Mouse (Mus musculus) frontal cortex, adult (tissue): ENCODE results near the gene Nfu1.
"Not testable (repeated sequence)": the region's sequence is repeated elsewhere in the genome, so short reads cannot be mapped to it uniquely, and the experiment has no call there.

Experiments used
- ATAC-seq: cut with Nextera tagmentation; 2 replicates; pipeline ENCODE4 v1.9.2; 2017; ENCODE audit warnings: mild to moderate bottlenecking, moderate library complexity, mixed read lengths; ENCODE audit not compliant: low TSS enrichment

Nfu1 gene

DNA sequence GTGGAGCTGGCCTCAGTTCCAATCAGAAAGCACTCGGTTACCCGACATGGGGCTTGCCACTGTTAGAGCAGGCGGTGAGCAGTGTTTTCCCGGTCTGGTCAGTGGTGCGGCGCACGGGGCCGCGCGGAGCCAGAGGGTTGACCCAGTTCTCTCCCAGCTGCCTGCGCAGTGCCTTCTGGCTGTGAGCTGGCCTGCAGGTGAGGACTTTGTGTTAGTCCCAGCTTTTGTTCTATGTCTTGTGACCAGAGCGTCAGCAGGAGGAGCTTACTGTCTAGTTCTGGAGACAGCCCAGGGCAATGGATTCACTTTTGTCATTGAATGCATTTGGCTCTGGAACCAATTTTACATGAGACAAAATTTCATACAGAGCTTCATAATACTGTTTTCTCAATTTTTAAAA is 12.8 kb downstream of the Nfu1 start:
- ATAC-seq: no peak

DNA sequence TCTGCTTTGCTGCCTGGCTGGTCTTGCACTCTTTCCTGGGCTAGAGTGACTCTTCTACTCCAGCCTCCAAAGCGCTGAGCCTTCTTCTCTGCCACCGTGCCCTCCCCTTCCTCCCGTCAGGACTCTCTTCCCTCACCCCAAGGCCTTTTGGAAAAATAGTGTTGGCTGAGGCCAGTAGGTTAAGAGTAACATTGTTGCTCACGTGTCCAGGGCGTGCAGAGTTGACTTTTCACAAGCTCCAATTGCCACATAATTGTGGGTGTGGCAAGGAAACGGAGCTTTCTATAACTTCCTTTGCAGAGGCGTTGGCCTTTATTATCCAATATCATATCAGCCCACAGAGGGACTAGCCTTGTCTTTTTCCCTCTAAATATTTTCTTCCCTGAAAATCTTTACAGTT is 17.9 kb downstream of the Nfu1 start:
- ATAC-seq: no peak

DNA sequence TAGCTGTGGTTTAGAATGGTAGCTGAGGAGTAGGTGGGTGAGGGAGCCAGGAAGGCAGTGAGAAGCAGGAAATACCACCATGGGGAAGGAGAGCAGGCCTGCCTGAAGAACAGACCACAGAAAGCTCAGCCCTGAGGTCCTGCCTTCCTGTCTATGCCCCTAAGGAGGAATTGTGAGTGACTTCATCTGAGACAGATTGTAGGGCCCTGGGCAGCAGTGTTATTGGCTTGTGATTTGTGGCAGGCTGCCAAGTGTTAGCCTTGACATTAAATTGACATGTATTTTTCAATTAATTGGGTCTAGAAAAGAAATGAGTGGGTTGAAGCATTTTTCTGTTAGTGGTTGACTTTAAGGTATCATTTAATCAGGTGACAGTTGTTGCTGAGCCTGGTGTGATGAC is 19.8 kb downstream of the Nfu1 start:
- ATAC-seq: no peak

DNA sequence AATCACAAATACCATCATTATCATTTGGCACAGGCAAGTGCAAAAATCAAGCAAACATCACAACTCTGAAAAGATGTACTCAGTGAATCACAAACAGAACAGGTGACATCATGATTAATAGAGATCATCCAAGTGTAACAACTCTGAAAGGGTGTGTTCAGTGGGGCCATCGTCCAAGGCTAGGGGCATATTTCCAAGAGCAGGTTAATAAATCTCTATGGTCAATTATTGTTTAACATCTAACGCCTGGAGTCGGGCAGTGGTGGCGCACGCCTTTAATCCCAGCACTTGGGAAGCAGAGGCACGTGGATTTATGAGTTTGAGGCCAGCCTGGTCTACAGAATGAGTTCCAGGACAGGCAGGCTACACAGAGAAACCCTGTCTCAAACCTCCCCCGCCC is 22.3 kb downstream of the Nfu1 start:
- not testable (repeated sequence) for ATAC-seq

DNA sequence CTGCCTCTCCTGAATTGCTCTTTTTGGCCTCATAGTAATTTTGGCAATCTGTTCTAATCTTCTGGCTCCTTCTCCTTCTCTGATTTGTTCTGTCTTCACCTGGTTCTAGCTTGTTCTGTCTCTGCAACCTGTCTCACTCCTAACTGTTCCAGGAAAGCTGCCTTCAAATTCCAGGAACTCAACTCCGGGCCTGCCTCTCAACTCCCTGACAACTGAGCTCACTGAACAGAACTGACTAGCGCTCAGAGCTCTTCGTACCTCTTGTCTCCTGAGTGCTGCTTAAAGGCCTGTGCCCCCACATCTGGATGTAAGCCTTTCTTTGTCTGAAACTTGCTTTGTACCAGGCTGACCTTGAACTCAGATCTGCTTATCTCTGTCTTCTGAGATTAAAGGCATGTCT is 23.4 kb downstream of the Nfu1 start:
- no peak for ATAC-seq

DNA sequence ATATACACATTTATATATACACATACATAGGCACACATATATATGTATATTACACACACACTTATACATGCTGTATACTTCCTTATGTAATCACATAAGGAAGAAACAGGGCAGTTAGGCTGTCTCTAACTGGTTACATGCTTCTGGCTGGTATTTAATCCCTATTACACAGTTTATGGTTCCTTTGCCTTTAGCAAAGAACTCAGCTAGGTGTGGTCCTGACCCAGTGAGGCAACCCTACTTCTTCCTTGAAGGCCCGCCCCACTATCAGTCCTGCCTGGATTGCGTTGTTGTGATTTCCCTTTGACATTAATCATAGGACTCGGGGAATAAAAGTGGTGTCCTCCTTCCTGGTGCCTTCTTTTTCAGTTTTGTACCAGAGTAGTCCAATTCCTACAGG is 25.4 kb downstream of the Nfu1 start:
- no peak for ATAC-seq

DNA sequence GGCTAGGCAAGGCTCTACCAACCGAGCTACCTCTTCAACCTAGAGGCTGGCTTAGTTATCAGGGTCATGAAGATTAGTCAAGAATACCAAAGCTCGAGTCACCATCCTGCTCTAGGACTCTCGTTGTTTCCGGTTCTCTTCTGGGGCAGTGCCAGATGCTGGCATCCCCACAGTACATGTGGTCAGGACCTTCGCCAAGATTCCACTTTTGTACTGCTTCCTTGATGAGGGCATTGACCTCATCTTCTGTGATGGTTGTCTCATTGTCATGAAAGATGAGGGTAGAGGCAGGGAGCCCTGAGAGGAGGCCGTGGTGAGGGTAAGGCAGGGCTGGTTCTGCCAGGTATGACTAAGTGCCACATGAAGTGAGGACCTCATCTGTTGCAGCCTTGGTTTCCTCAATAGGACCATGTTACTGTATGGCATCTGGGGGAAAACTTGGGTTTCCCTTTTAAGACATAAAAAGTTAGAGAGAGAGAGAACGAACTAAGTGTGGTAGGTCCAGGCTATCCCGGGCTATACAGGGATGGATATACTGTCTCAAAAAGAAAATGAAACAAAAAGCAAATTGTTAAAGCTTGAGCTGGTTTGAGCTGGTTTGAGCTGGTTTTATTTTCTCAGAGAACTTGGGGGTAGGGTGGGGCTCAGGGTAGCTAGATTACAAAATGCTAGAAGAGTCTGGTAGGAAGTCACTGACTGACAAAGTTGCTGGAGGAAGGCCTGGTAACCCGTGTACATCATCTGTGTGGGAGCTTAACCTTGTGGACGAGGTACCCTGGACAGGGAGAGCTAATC is 29.0 kb downstream of the Nfu1 start:
- ATAC-seq: no peak

DNA sequence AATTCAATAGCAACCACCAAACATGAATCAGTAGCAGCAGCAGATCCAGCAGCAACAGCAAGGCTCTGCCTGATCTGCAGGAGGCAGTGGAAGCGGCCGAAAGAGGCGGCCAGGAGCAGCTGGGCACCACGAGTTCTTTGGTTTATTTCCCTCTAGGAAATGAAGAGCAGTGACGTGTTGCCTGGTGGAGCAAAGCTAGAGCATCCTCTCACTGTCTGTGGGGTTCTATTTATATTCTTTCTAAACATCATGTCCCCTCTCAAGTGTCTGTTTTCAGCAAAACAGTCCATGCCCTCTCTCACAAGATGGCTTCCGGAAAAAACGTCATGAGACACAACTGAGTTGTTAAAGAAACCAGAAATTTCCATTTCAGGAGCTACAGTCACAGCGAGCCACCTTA is 30.1 kb downstream of the Nfu1 start:
- ATAC-seq: no peak

DNA sequence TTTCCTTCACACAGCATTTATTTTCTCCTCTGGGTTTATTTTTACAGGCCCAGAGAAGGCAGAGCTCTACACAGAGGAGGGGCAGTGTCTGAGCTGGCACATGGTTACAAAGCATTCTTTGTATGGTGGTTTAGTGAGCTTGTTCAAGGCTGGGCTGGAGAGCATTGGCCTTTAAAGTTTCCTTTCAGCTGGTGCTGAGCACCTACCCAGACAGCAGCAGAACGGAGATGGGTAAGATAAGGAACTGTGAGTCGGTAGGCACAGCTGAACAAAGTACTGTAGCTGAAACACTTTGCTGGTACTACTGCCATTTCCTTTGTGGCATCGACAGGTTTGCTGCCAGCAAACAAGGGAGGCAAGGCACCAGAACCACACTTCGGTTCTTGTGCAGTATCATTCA is 31.9 kb downstream of the Nfu1 start:
- ATAC-seq: no peak

DNA sequence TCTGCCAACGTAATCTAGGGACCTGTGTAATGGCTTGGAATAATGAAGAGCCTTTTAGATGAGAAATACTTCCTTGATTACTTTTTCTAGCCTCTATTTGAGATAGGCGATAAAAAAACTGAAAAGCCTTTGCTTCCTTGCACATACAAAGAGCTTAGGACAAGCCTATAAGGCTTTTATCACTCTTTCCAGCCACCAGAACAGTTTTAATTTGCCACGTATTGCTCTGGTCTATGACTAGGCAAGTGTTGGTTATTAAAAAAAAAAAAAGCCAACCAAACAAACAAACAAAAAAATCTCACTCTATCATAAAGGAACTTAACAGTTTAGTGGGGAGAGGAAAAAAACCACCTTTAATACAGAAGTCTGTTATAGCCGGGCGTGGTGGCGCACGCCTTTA is 32.4 kb downstream of the Nfu1 start:
- no peak for ATAC-seq

DNA sequence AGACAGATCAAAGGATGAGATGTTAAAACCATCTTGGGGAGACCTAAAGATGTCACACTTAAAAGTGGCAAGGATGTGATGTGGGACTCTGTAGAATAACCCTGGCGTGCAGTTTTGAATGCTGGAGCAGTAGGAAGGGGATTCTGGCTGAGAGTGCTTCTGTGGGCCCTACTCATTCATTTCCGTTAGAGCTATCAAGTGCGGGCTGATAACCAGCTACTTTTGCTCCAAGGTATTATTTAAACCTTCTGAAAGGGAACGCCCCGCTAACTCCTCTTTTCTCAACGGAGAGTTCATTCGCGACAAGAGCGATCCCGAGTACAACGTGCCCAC is 32.9 kb downstream of the Nfu1 start:
- ATAC-seq: peak; percentile 6; the same call in 1 of the 2 replicates

DNA sequence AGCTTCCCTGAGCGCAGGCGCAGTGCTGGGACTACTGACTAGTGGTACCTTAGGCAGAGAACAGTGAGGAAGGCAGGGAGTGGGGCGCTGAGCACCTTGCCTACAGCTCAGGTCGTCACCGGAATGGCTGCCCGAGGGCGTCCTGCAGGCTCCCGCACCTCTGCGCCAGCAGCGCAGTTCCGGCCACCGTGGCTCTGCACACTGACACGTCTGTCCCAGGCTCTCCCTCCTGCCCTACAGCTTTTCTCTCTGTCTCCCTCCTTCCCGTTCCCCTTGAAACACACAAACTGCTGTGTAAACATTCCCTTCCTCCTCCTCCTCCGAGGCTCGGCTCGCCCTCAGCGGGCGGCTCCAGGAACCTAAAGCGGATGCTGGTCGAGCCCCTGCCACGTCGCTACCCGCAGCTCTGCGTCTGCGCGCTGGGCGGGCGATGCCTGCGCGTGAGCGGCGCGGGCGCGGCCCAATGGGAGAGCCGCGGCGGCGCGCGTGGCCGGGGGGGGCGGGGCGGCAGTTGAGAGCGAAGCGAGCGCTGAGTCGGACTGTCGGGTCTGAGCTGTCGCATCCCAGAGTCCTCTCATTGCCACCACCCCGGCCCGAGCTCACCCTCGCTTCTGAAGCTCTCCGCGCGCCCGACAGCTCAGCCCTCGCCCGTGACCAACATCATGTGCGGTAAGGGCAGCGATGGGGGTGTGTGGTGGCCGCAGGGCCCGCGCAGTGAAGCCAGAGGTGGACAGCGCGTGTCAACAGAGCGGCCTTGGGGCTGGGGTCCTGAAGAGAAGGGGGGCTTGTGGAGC is 33.5 kb downstream of the Nfu1 start, which contains the start of gene Gfpt1:
Gfpt1 (plus strand) TSS at position 510 of the 794 bp plus-strand sequence.
- ATAC-seq: peak; percentile 96

DNA sequence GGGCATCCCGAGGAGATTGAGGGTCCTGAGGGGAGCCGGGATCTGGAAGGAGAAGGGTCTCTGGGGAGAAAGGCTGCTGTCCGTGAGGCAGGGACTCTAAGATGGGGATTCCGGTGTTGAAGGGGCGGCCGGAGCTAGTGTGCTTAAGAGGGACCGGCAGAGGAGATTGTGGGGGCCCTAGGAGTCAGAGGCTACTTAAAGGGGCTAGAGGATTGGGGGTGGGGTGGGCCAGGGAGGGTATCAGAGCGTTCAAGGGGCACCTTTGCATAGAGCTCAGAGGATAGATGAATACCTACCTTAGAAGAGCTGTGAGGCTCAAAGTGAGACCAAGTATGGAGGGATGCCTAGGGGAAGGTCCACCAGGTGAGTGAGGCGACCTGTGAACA is 34.1 kb downstream of the Nfu1 start:
- peak; percentile 14; the same call in 1 of the 2 replicates for ATAC-seq

DNA sequence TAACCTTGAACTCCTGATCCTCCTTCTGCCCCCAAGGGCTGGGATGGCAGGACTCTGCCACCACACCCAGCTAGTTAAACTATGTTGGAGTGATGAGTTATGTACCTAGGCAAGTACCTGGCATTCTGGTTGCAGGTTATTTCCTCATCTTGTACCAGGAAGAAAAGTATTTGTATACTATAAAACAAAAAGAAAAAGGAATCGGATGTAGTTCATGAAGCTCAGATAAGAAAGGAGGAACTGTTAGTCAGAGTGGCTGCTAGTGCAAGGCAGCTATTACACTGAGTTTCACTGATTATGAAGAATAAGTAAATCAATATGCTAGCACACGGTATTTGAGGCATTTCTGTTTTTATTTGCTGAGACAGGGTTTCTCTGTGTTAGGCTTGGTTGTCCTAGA is 35.9 kb downstream of the Nfu1 start:
- no peak for ATAC-seq

DNA sequence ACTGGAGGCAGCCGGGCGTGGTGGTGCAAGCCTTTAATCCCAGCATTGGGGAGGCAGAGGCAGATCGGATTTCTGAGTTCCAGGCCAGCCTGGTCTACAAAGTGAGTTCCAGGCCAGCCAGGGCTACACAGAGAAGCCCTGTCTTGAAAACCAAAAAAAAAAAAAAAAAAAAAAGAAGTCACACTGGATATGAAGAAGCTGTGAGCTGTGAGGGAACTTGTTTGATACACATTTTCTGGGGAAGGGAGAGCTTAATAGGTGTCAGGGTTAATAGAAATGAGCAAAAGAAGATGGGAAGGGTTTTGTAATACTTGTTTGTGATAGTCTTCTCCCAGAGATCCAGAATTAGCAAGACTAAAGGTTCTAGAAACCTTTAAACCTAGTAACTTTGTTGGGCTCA is 36.5 kb downstream of the Nfu1 start:
- no peak for ATAC-seq

DNA sequence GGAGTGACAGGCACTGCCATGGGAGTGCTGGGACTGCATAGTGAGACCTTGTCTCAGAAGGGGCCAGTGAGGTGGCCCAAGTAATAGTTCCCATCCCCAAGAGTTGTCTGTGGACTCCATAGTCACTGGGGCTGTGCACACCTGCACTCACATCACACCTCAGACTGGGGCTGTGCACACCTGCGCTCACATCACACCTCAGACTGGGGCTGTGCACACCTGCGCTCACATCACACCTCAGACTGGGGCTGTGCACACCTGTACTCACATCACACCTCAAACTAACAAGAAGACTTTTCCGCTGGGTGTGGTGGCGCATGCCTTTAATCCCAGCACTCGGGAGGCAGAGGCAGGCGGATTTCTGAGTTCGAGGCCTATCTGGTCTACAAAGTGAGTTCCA is 39.7 kb downstream of the Nfu1 start:
- ATAC-seq: not testable (repeated sequence)

DNA sequence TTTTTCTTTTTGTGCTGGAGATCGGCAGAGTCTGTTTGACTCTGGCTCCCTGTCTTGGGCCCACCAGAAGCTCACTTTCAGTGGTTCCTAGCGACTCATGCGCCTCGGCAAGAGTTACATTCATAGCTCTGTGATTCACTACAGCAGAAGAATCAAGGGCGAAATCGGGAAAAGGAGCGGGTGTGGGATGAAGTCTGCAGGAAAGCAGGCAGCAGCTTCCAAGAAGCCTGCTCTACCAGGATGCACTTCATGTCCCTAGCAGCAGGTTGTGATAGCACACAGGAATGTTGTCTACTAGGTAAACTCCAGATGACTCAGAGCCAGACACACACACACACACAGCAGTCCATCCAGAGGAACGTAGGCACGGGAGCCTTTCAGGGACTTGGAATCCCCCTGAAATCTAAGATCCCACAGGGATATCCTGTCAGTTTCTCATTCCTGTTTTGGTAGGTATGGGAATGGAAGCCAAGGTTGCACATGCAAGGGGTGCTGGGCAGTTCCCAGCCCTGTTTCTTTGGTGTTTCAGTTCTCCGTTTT is 42.9 kb downstream of the Nfu1 start:
- peak; percentile 98 for ATAC-seq

DNA sequence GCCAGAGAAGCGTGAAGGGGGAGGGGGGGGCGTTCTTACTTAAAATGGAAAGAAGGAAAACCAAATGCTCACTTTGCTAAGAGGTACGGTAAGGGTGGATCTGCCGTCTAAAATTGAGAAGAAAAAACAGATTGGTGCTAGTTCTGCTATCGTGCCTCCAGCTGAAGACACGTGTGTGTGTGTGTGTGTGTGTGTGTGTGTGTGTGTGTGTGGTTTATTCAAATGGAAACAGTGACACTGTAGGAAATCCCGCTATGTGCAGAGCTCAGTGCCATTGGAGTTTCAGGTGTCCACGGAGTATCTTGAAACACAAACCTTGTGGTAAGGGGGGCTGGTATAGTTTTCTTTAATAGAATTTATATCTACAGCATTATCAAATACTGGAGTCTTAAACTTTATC is 45.2 kb downstream of the Nfu1 start:
- ATAC-seq: no peak

DNA sequence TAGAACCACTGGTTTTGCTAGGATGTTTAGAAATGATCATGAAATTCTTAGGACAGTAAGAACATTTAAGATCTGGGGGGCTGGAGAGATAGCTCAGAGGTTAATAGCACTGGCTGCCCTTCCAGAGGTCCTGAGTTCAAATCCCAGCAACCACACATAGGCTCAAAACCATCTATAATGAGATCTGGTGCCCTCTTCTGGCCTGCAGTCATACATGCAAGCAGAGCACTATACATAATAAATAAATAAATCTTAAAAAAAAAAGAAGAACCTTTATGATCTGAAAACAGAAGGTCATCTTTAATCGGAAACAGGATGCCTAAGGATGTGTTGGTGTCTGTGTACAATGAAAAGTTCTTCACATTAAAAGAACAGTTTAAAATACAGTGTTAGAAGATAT is 50.7 kb downstream of the Nfu1 start:
- no peak for ATAC-seq

DNA sequence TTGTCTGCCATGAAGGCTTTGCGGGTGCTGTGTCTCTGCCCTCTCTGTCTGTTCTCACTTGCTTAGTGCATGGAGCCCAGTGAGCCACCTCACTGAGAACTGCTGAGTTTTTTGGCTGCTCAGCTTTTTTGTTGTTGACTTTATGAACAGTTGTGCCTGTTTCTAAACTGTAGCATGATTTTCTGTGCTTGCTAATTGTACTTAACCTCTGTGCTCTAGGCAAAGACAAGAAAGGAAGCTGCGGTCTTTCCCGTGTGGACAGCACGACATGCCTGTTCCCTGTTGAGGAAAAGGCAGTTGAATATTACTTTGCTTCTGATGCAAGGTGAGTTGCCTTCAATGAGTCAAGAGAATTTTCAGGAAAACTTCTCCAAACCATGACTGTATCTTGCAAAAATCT is 54.5 kb downstream of the Nfu1 start:
- no peak for ATAC-seq

DNA sequence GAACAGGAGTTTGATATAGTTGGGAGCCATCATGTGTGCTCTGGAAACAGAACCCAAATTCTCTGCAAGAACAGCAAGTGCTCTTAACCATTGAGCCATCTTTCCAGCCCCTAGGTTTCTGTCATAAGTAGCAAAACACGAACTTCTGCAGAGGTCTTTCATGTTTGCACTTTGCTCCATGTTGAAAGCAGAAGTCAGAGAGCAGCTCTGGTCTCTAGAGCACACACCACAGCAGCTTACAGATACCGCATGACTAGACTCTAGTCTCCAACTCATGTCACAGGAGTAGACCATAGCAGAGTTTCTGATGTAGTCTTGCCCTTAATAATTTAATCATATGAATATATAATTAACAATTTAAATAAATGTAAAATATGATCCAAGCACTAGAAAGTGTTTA is 59.2 kb downstream of the Nfu1 start:
- ATAC-seq: no peak

DNA sequence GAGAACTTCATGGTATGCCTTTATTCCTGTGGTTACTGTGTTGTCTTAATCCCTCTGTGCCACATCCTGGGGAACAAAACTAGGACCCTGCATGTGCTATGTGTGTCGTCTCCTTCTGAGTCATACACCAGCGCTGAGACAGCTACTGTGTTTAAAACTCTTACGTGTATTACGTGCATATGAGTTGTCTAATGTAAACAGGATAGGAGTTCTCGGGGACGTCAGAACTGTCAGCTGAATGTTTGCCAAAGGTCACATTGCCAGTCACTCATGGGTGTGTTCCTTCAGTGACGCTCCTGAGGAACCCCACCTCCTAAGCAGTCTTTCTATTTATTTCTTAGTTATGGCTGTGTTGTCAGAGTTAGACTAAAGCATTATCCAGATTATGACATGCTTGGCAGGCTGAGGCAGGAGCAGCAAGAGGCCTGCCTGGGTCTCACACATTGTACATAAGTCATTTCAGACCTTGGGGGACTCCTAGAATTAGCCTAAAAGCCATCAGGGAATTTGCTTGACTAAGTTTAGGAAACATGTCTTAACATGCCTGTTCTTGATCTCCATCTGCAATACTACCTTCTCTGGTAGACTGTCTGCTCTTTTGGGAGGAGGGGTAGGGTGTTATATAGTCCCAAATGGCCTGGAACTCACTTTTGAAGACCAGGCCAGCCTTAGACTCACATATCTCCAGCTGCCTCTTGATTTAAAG is 60.3 kb downstream of the Nfu1 start:
- no peak for ATAC-seq

DNA sequence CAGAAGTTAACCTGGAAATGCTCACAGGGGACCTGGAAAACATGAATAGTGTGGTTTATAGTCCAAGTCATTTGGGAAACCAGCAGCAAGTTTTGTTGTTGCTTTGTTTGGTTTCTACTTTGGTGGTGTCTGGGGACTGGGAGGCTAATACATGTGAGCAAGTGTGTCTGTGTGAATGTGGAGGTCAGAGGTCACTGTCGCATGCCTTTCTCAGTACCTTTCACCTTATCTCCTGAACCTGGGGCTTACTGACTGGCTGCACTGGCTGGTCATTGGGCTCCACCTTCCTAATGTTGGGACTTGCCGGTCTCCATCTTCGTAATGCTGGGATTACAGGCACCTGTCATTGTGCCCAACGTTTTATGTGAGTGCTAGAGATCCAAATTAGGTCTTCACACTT is 61.6 kb downstream of the Nfu1 start:
- no peak for ATAC-seq
